Mouse (Mus musculus): ENCODE data around the gene Sf1. TPM values are rescaled to one million over a fixed set of nuclear protein-coding genes. Genes with fewer than 3 reads are reported as not detected.

Gene Sf1
- polyA plus RNA-seq, 1 experiment from 2014 or later = 201 TPM

- Histone ChIP-seq H3K27me3 (ENCODE audit: poor library complexity, severe bottlenecking) (no peaks in the 10 kb centered on the region), H3K36me3 (replicated peaks) (peaks cover 100% of the 10 kb centered on the region), H3K27ac (no peak overlapping the region), H3K4me3 (no peak overlapping the region), H3K4me1 (peaks cover 29% of the 10 kb centered on the region), H3K9me3 (no peaks in the 10 kb centered on the region)
- DNase-seq (ENCODE audit: extremely low spot score, low spot score) = no peak
- 91% methylated on average over 2 of the region's 2 CpGs for WGBS
These were observed 6.7 kb downstream of the Sf1 start for GRCm38 (mm10) chr19:6370175-6370574.

GRCm38 (mm10) chr19:6372433-6372832, 8.9 kb downstream of the Sf1 start:
- no peak overlapping the region for H3K27ac ChIP-seq
- peaks cover 31% of the 10 kb centered on the region for H3K4me1 ChIP-seq
- H3K4me3 ChIP-seq = no peak overlapping the region
- peaks cover 100% of the 10 kb centered on the region for H3K36me3 ChIP-seq (replicated peaks)
- DNase-seq (ENCODE audit: extremely low spot score, low spot score) = no peak
- 93% methylated on average over 3 of the region's 3 CpGs for WGBS
- H3K9me3 ChIP-seq = no peaks in the 10 kb centered on the region
- H3K27me3 ChIP-seq (ENCODE audit: poor library complexity, severe bottlenecking) = no peaks in the 10 kb centered on the region

- H3K36me3 ChIP-seq (replicated peaks) = peaks cover 100% of the 10 kb centered on the region
- no peak overlapping the region for H3K27ac ChIP-seq
- H3K4me1 ChIP-seq = peaks cover 39% of the 10 kb centered on the region
- no peaks in the 10 kb centered on the region for H3K9me3 ChIP-seq
- WGBS = 79% methylated on average over 12 of the region's 12 CpGs
- 0 out of 2 replicates have a peak overlapping the region, but pooled peaks have one; percentile 0 for H3K4me3 ChIP-seq
- H3K27me3 ChIP-seq (ENCODE audit: poor library complexity, severe bottlenecking) = no peaks in the 10 kb centered on the region
- DNase-seq (ENCODE audit: extremely low spot score, low spot score) = peak; percentile 71
These were observed 10.3 kb downstream of the Sf1 start for GRCm38 (mm10) chr19:6373539-6374400.

- DNase-seq (ENCODE audit: extremely low spot score, low spot score) = no peak
- Histone ChIP-seq H3K4me1 (peaks cover 39% of the 10 kb centered on the region), H3K9me3 (no peaks in the 10 kb centered on the region), H3K36me3 (replicated peaks) (peaks cover 100% of the 10 kb centered on the region), H3K27ac (no peak overlapping the region), H3K4me3 (peak overlapping the region; percentile 0; the same call in 1 of the 2 replicates), H3K27me3 (ENCODE audit: poor library complexity, severe bottlenecking) (no peaks in the 10 kb centered on the region)
- WGBS = 98% methylated on average over 10 of the region's 10 CpGs
These were observed 11.1 kb downstream of the Sf1 start for GRCm38 (mm10) chr19:6374571-6374970.

GRCm38 (mm10) chr19:6375423-6376254, 12.1 kb downstream of the Sf1 start:
- H3K27ac ChIP-seq = no peak overlapping the region
- peak overlapping the region; percentile 12; the same call in 1 of the 2 replicates for H3K4me3 ChIP-seq
- peaks cover 96% of the 10 kb centered on the region for H3K36me3 ChIP-seq (replicated peaks)
- H3K27me3 ChIP-seq (ENCODE audit: poor library complexity, severe bottlenecking) = no peaks in the 10 kb centered on the region
- no peaks in the 10 kb centered on the region for H3K9me3 ChIP-seq
- peaks cover 39% of the 10 kb centered on the region for H3K4me1 ChIP-seq
- WGBS = 94% methylated on average over 42 of the region's 42 CpGs
- no peak for DNase-seq (ENCODE audit: extremely low spot score, low spot score)

- no peak for DNase-seq (ENCODE audit: extremely low spot score, low spot score)
- H3K4me1 ChIP-seq = peaks cover 39% of the 10 kb centered on the region
- H3K27me3 ChIP-seq (ENCODE audit: poor library complexity, severe bottlenecking) = no peaks in the 10 kb centered on the region
- no peak overlapping the region for H3K27ac ChIP-seq
- 83% methylated on average over 14 of the region's 14 CpGs for WGBS
- H3K9me3 ChIP-seq = no peaks in the 10 kb centered on the region
- peaks cover 96% of the 10 kb centered on the region for H3K36me3 ChIP-seq (replicated peaks)
- peak overlapping the region; percentile 12; the same call in 1 of the 2 replicates for H3K4me3 ChIP-seq
These were observed 12.7 kb downstream of the Sf1 start for GRCm38 (mm10) chr19:6376255-6376564.

- H3K4me3 ChIP-seq = peak overlapping the region; percentile 12; the same call in 1 of the 2 replicates
- peaks cover 93% of the 10 kb centered on the region for H3K36me3 ChIP-seq (replicated peaks)
- H3K4me1 ChIP-seq = peaks cover 39% of the 10 kb centered on the region
- H3K27ac ChIP-seq = no peak overlapping the region
- H3K27me3 ChIP-seq (ENCODE audit: poor library complexity, severe bottlenecking) = no peaks in the 10 kb centered on the region
- WGBS = 92% methylated on average over 2 of the region's 2 CpGs
- no peaks in the 10 kb centered on the region for H3K9me3 ChIP-seq
- DNase-seq (ENCODE audit: extremely low spot score, low spot score) = no peak
These were observed 13.2 kb downstream of the Sf1 start for GRCm38 (mm10) chr19:6376643-6377042.

- H3K36me3 ChIP-seq (replicated peaks) = peaks cover 85% of the 10 kb centered on the region
- H3K27me3 ChIP-seq (ENCODE audit: poor library complexity, severe bottlenecking) = no peaks in the 10 kb centered on the region
- no peak for DNase-seq (ENCODE audit: extremely low spot score, low spot score)
- H3K27ac ChIP-seq = peak overlapping the region; percentile 36
- H3K4me1 ChIP-seq = peaks cover 41% of the 10 kb centered on the region
- WGBS = 64% methylated on average over 11 of the region's 11 CpGs
- H3K4me3 ChIP-seq = peak overlapping the region; percentile 16; the same call in 1 of the 2 replicates
- no peaks in the 10 kb centered on the region for H3K9me3 ChIP-seq
These were observed 14.0 kb downstream of the Sf1 start for GRCm38 (mm10) chr19:6377327-6378040.

- Histone ChIP-seq H3K4me1 (peaks cover 59% of the 10 kb centered on the region), H3K27me3 (ENCODE audit: poor library complexity, severe bottlenecking) (no peaks in the 10 kb centered on the region), H3K27ac (no peak overlapping the region), H3K9me3 (no peaks in the 10 kb centered on the region), H3K36me3 (replicated peaks) (peaks cover 54% of the 10 kb centered on the region), H3K4me3 (no peak overlapping the region)
- 96% methylated on average over 9 of the region's 9 CpGs for WGBS
- no peak for DNase-seq (ENCODE audit: extremely low spot score, low spot score)
These were observed 17.1 kb downstream of the Sf1 start for GRCm38 (mm10) chr19:6380411-6381166.

- Histone ChIP-seq H3K9me3 (no peaks in the 10 kb centered on the region), H3K4me1 (peaks cover 54% of the 10 kb centered on the region), H3K27ac (no peak overlapping the region), H3K4me3 (no peak overlapping the region), H3K36me3 (replicated peaks) (peaks cover 48% of the 10 kb centered on the region), H3K27me3 (ENCODE audit: poor library complexity, severe bottlenecking) (no peaks in the 10 kb centered on the region)
- DNase-seq (ENCODE audit: extremely low spot score, low spot score) = no peak
- 95% methylated on average over 5 of the region's 5 CpGs for WGBS
These were observed 17.7 kb downstream of the Sf1 start for GRCm38 (mm10) chr19:6381238-6381637.

- H3K4me1 ChIP-seq = peaks cover 42% of the 10 kb centered on the region
- H3K27me3 ChIP-seq (ENCODE audit: poor library complexity, severe bottlenecking) = 0 out of 2 replicates have a peak, but pooled peaks cover 4% of the 10 kb centered on the region
- H3K4me3 ChIP-seq = no peak overlapping the region
- H3K27ac ChIP-seq = no peak overlapping the region
- H3K9me3 ChIP-seq = no peaks in the 10 kb centered on the region
- H3K36me3 ChIP-seq (replicated peaks) = peaks cover 36% of the 10 kb centered on the region
- 85% methylated on average over 4 of the region's 4 CpGs for WGBS
- no peak for DNase-seq (ENCODE audit: extremely low spot score, low spot score)
These were observed 18.9 kb downstream of the Sf1 start for GRCm38 (mm10) chr19:6382323-6382924.

All from forebrain, embryonic 10.5 days (tissue).